Mouse (Mus musculus) heart, postnatal 0 days (tissue): ENCODE measurements around the gene Zfp334. TPM values are rescaled to one million over a fixed set of nuclear protein-coding genes. Genes with fewer than 3 reads are reported as not detected.
A peak's percentile ranks its signal among the peaks of the same experiment; 100 is the strongest.

Experiments used
- ATAC-seq: fragments of 200-750 bp; cut with Nextera tagmentation; 2 replicates; pipeline ENCODE4 v1.8.0; 2017; ENCODE audit warnings: low read depth, moderate number of reproducible peaks, moderate library complexity; ENCODE audit not compliant: insufficient read depth
- DNase-seq: peaks from one replicate; pipeline ENCODE4 v3.0.0-alpha.2; 2016; ENCODE audit warnings: low spot score
- H3K27ac ChIP-seq: fragments of 300-500 bp; sonication (generic); 2 replicates; pipeline ENCODE4 v1.5.1; 2014; ENCODE audit warnings: low read depth, mild to moderate bottlenecking
- H3K27me3 ChIP-seq: fragments of 300-500 bp; sonication (generic); 2 replicates; pipeline ENCODE4 v1.6.1; 2014; ENCODE audit warnings: low read length, mixed read lengths; ENCODE audit not compliant: control insufficient read depth, insufficient read depth
- H3K36me3 ChIP-seq: fragments of 300-500 bp; sonication (generic); replicated peaks from 2 replicates; pipeline ENCODE4 v1.6.1; 2014; ENCODE audit warnings: low read length, mixed read lengths; ENCODE audit not compliant: control insufficient read depth, insufficient read depth
- H3K4me1 ChIP-seq: fragments of 300-500 bp; sonication (generic); 2 replicates; pipeline ENCODE4 v1.6.1; 2014; ENCODE audit warnings: antibody characterized with exemption; ENCODE audit not compliant: control insufficient read depth, insufficient read depth
- H3K4me2 ChIP-seq: fragments of 300-500 bp; sonication (generic); 2 replicates; pipeline ENCODE4 v1.6.1; 2014; ENCODE audit warnings: low read depth, mild to moderate bottlenecking, low read length, moderate library complexity
- H3K4me3 ChIP-seq: fragments of 300-500 bp; sonication (generic); 2 replicates; pipeline ENCODE4 v1.5.1; 2014; ENCODE audit warnings: low read depth, low read length
- H3K9ac ChIP-seq: fragments of 300-500 bp; sonication (generic); replicated peaks from 2 replicates; pipeline ENCODE4 v1.6.1; 2014; ENCODE audit warnings: low read depth, low read length, mixed read lengths
- H3K9me3 ChIP-seq: fragments of 300-500 bp; sonication (generic); replicated peaks from 2 replicates; pipeline ENCODE4 v1.6.1; 2016; ENCODE audit warnings: low read length; ENCODE audit not compliant: control insufficient read depth
- CTCF ChIP-seq: IDR thresholded peaks from 2 replicates; pipeline ENCODE4 v1.5.1; 2016; ENCODE audit warnings: antibody characterized with exemption, control low read depth, low read depth
- EP300 ChIP-seq: IDR thresholded peaks from 2 replicates; pipeline ENCODE4 v1.6.1; 2016; ENCODE audit warnings: antibody characterized with exemption, low read depth
- WGBS: fragments of 180-500 bp; shearing (Covaris S2); extraction: QIAGEN DNeasy Blood & Tissue Kit; methylation state at CpG from one replicate; pipeline ENCODE4 v1.1.7; 2014; 5-methylcytosine and 5-hydroxymethylcytosine counted together
- polyA plus RNA-seq: library from polyadenylated mRNA; unstranded; fragments of >200 nt; fragmentation: Nextera tagmentation; extraction: Ambion mirVana; gene quantifications from 2 replicates; pipeline ENCODE4 v1.2.1, GENCODE M21; 2015
- total RNA-seq: library from RNA; depleted of rRNA; stranded (reverse); fragments of >200 nt; gene quantifications from 2 replicates; pipeline ENCODE4 v1.2.3, GENCODE M21; 2014; ENCODE audit warnings: low replicate concordance; rRNA removed

The Zfp334 gene
- total and polyA plus RNA-seq, 2 experiments from 2014 or later: 1.4 to 3.3 TPM

DNA sequence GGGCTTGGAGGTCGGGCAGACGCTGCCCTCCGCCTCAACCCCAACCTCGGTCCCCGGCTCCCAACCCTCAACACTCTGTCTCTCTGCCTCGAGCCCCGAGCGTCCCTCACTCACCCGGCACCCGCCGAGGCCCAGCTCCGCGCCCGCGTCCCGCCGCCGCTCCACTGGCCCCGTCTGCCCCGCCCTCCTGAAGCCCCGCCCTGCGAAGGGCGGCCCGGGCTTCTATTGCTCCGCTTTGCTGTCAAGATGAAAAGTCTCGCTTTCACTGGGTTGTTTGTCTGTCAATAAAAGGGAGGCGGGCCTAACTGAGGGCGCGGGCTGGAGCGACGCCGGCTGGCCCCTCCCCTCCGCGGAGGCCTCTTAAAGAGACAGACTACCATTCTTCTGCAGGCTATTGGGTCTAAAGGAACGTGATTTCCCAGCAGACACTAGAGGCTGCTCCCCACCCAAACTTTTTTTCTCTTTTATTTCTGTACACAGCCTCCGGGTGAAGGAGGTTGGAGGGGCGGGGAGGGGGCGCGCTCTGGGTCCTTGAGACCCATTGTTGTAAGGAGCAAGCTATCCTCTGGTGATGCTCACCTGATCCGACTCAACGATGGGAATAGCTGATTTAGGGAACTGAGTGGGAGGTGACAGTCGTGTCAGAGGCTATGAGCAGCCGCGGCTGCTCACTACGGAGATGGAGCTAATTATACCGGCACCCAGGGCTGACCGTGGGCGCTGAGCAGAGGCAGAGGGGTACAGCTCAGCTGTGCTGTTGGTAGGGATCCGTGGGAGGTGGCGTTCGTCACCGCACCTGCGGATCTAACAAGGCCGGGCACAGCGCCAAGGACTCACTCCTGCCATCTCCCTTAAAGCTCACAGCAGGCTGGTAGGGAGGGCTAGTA, 61.5 kb downstream of the Zfp334 start, which contains the start of gene Elmo2:
Elmo2 (minus strand) TSS at position 176 of the 887 bp plus-strand sequence.
- peak; percentile 99 for ATAC-seq
- Histone ChIP-seq H3K4me1 (peaks cover 24% of the 10 kb centered on the region), H3K36me3 (no peaks in the 10 kb centered on the region), H3K27ac (peak within 1 kb of the TSS; percentile 68), H3K9me3 (no peaks in the 10 kb centered on the region), H3K9ac (peak within 1 kb of the TSS; percentile 81), H3K4me2 (peak within 1 kb of the TSS; percentile 82), H3K27me3 (no peaks in the 10 kb centered on the region), H3K4me3 (peak within 1 kb of the TSS; percentile 90)
- DNase-seq: peak; percentile 96
- TF ChIP-seq CTCF (no peak), EP300 (0 out of 2 replicates have a peak, but pooled peaks have one; percentile 36)
- WGBS: under 1% methylated on average over 42 of the region's 55 CpGs

DNA sequence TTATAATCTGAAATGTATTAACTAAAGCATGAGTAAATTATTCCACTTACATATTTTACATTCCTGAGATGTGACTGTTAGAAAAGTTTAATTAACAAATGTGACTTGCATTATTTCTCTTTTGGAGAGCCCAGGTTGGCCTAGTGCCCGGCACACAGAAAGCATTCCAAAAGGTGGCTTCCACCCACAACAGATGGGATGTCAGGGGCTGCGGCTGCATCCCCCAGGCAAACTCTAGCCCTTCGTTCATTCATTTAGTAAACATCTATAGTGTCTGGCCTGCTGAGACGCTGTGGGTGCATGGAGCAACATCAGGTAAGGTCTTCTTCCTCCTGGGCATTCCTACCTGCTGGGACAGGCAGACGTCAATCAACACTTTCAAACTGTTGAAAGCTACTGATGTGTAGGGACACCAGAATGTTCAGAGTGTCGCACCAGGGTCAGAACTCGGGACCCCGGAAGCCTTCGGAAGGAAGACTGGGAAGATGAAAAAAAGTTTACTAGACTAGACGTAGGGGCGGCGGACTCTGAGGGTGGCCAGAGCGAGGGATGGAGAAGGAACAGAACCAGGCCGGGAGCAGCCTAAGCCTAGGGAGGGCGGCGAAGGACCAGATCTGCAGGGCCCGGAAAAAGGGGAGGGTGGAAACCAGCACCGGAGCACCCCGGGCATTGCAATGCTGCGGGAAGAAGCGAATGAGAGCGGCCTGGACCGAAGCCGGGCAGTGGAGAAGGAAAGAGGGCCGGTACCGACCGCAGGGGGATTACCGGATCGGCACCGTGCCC, 62.3 kb downstream of the Zfp334 start:
- no peak for DNase-seq
- ATAC-seq: peak; percentile 12; the same call in 1 of the 2 replicates
- Histone ChIP-seq H3K4me2 (peak overlapping the region; percentile 82), H3K9me3 (no peaks in the 10 kb centered on the region), H3K4me1 (peaks cover 32% of the 10 kb centered on the region), H3K4me3 (peak overlapping the region; percentile 90), H3K27ac (peak overlapping the region; percentile 65), H3K9ac (peak overlapping the region; percentile 81), H3K36me3 (no peaks in the 10 kb centered on the region), H3K27me3 (no peaks in the 10 kb centered on the region)
- TF ChIP-seq CTCF (no peak), EP300 (no peak)
- WGBS: under 1% methylated on average over 24 of the region's 30 CpGs

Other genes with a start within 250 kb of the Zfp334 start
- 0.04 and 0.19 TPM in 2 replicates for gene Cdh22, start 153.4 kb downstream of the Zfp334 start, total RNA-seq
- gene Cdh22, start 153.4 kb downstream of the Zfp334 start, polyA plus RNA-seq: 0.05 and 0.08 TPM in 2 replicates
- gene Slc35c2, start 100.4 kb downstream of the Zfp334 start, total RNA-seq: 39.4 and 73.8 TPM in 2 replicates
- gene Slc35c2, start 100.4 kb downstream of the Zfp334 start, polyA plus RNA-seq: 32.6 and 33.7 TPM in 2 replicates
- 69.6 and 70.6 TPM in 2 replicates for gene Elmo2, start 61.8 kb downstream of the Zfp334 start, total RNA-seq
- 24.1 and 24.6 TPM in 2 replicates for gene Elmo2, start 61.8 kb downstream of the Zfp334 start, polyA plus RNA-seq
- not detected in 2 replicates for gene Zfp663, start 19.5 kb downstream of the Zfp334 start, total RNA-seq
- gene Zfp663, start 19.5 kb downstream of the Zfp334 start, polyA plus RNA-seq: 0.07 TPM in 1 of 2 replicates, not detected in the other
- gene Ocstamp, start 12.1 kb upstream of the Zfp334 start, total RNA-seq: not detected in 2 replicates
- gene Ocstamp, start 12.1 kb upstream of the Zfp334 start, polyA plus RNA-seq: 0.07 TPM in 1 of 2 replicates, not detected in the other
- gene Slc13a3, start 85.0 kb upstream of the Zfp334 start, total RNA-seq: 0.04 TPM in 1 of 2 replicates, not detected in the other
- 0.14 and 0.16 TPM in 2 replicates for gene Slc13a3, start 85.0 kb upstream of the Zfp334 start, polyA plus RNA-seq
- 14.9 and 22.4 TPM in 2 replicates for gene Trp53rka, start 105.1 kb upstream of the Zfp334 start, total RNA-seq
- 14.4 and 15.7 TPM in 2 replicates for gene Trp53rka, start 105.1 kb upstream of the Zfp334 start, polyA plus RNA-seq
- gene Slc2a10, start 115.5 kb upstream of the Zfp334 start, total RNA-seq: 3.5 and 4.3 TPM in 2 replicates
- 2.6 and 3.6 TPM in 2 replicates for gene Slc2a10, start 115.5 kb upstream of the Zfp334 start, polyA plus RNA-seq
- gene Eya2, start 206.8 kb upstream of the Zfp334 start, total RNA-seq: 0.95 and 3.2 TPM in 2 replicates
- 0.96 and 1.1 TPM in 2 replicates for gene Eya2, start 206.8 kb upstream of the Zfp334 start, polyA plus RNA-seq